Mouse (Mus musculus) heart, embryonic 12.5 days (tissue): ENCODE measurements around the gene Pigl. TPM values are rescaled to one million over a fixed set of nuclear protein-coding genes. Genes with fewer than 3 reads are reported as not detected.
"Not testable (repeated sequence)": the region's sequence is repeated elsewhere in the genome, so short reads cannot be mapped to it uniquely, and the experiment has no call there.

ENCODE experiments used
- ATAC-seq: fragments of 200-750 bp; cut with Nextera tagmentation; 2 replicates; pipeline ENCODE4 v1.8.0; 2017; ENCODE audit warnings: moderate TSS enrichment, moderate library complexity; ENCODE audit not compliant: insufficient number of reproducible peaks, low FRiP score
- H3K27ac ChIP-seq: fragments of 300-500 bp; sonication (generic); 2 replicates; pipeline ENCODE4 v1.5.1; 2016; ENCODE audit warnings: mild to moderate bottlenecking, moderate library complexity; ENCODE audit not compliant: poor library complexity, severe bottlenecking
- H3K27me3 ChIP-seq: fragments of 300-500 bp; sonication (generic); replicated peaks from 2 replicates; pipeline ENCODE4 v1.6.1; 2016; ENCODE audit warnings: mild to moderate bottlenecking, moderate library complexity
- H3K36me3 ChIP-seq: fragments of 300-500 bp; sonication (generic); 2 replicates; pipeline ENCODE4 v1.6.1; 2016; ENCODE audit warnings: mild to moderate bottlenecking, moderate library complexity
- H3K4me1 ChIP-seq: fragments of 300-500 bp; sonication (generic); replicated peaks from 2 replicates; pipeline ENCODE4 v1.6.1; 2016; ENCODE audit warnings: mild to moderate bottlenecking
- H3K4me2 ChIP-seq: fragments of 300-500 bp; sonication (generic); 2 replicates; pipeline ENCODE4 v1.6.1; 2016; ENCODE audit warnings: mild to moderate bottlenecking, moderate library complexity
- H3K4me3 ChIP-seq: fragments of 300-500 bp; sonication (generic); 2 replicates; pipeline ENCODE4 v1.5.1; 2016; ENCODE audit warnings: mild to moderate bottlenecking
- H3K9ac ChIP-seq: fragments of 300-500 bp; sonication (generic); 2 replicates; pipeline ENCODE4 v1.6.1; 2016; ENCODE audit warnings: mild to moderate bottlenecking, moderate library complexity
- H3K9me3 ChIP-seq: fragments of 300-500 bp; sonication (generic); replicated peaks from 2 replicates; pipeline ENCODE4 v1.6.1; 2016; ENCODE audit warnings: mild to moderate bottlenecking, moderate library complexity
- WGBS: fragments of 180-500 bp; shearing (Covaris S2); methylation state at CpG from one replicate; pipeline ENCODE4 v1.1.7; 2016; 5-methylcytosine and 5-hydroxymethylcytosine counted together
- polyA plus RNA-seq: library from polyadenylated mRNA; unstranded; fragments of >200 nt; fragmentation: Nextera tagmentation; extraction: Ambion mirVana; gene quantifications from 2 replicates; pipeline ENCODE4 v1.2.1, GENCODE M21; 2016

Pigl gene
- polyA plus RNA-seq, 1 experiment from 2014 or later: 10.3 TPM

DNA sequence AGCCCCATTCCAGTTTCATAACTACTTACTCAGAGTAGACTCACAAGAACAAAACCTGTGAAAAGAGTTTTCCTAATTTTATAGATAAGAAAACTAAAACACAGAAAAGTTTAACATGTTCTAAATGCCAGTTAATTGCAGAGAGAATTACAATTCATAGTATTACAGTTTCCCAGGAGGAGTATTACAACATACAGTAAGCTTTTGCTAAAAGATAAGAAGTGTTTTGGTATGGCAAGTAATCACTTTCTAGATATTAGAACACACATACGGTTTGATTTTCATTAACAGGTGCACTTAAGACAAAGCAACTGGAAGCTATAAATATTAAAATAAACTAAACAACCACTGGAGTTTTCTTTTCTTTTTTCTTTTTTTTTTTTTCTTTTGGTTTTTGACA lies 3.1 kb upstream of the Pigl start:
- no peaks in the 10 kb centered on the region for H3K9me3 ChIP-seq
- no peak overlapping the region for H3K27ac ChIP-seq
- no peak overlapping the region for H3K9ac ChIP-seq
- 53% methylated on average over 1 of the region's 1 CpGs for WGBS
- no peaks in the 10 kb centered on the region for H3K27me3 ChIP-seq
- H3K4me3 ChIP-seq: no peak overlapping the region
- no peak for ATAC-seq
- peaks cover 9% of the 10 kb centered on the region for H3K36me3 ChIP-seq
- peaks cover 9% of the 10 kb centered on the region for H3K4me1 ChIP-seq
- peak overlapping the region; percentile 79; the same call in 1 of the 2 replicates for H3K4me2 ChIP-seq

DNA sequence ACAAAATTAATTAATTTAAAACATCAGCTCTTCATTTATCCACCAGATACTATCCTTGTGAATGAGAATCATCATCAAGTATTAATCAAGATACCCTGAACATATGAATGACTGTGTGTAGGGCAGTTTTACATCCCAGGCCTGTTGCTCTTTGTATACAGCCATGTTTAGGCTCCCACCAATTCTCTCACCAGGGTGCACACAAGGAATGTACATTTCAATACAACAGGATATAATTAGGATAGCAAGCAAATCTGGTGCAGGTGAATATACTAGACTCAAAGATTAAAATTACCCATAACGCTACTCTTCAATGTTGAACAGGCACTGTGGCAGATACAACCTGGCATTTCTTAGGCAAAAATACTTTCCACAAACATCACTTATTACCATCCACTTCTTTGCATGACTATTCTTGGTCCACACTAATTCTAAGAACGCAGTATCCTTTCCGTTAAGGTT lies 2.2 kb upstream of the Pigl start:
- Histone ChIP-seq H3K4me3 (peak overlapping the region; percentile 84), H3K27me3 (no peaks in the 10 kb centered on the region), H3K9me3 (no peaks in the 10 kb centered on the region), H3K9ac (peak overlapping the region; percentile 97), H3K27ac (peak overlapping the region; percentile 98; the same call in 1 of the 2 replicates), H3K36me3 (peaks cover 2% of the 10 kb centered on the region; the same call in 1 of the 2 replicates), H3K4me1 (peaks cover 9% of the 10 kb centered on the region), H3K4me2 (peak overlapping the region; percentile 79)
- WGBS: 9% methylated on average over 3 of the region's 3 CpGs
- ATAC-seq: no peak

DNA sequence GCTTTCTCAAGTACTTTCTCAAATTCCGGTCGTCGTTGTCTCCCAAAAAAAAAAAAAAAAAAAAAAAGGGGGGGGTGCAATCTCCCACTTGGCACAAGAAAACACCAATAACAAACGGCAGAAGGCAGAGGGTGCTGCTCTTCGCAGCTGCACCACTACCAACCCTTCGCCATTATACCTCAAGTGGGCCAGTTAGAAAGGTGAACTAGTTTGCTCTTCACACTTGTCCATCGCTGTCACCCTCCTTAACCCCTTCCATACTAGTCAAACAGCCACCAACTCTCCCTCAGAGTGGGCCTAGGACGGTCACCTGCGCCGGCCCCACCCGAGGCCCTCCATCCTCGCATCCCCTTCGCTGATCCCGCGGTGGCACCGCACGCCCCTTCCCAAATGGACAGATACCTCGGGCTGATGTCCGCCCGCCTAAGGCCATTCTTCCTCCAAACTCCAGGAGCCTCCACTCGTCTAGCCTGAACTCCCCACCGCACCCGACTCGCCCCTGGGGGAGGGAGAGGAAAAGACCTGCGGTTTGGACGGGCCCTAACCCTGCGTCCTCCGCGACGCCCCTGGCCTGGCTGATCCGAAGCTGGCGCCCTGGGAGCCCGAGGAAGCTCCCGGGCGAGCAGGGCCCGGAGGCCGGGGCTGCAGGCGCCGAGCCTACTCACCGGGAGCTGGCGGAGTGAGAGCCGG lies 1.6 kb upstream of the Pigl start:
- H3K4me2 ChIP-seq: peak overlapping the region; percentile 79
- WGBS: under 1% methylated on average over 42 of the region's 42 CpGs
- H3K9me3 ChIP-seq: no peaks in the 10 kb centered on the region
- peak overlapping the region; percentile 97 for H3K9ac ChIP-seq
- no peaks in the 10 kb centered on the region for H3K27me3 ChIP-seq
- H3K4me3 ChIP-seq: peak overlapping the region; percentile 84
- H3K36me3 ChIP-seq: peaks cover 2% of the 10 kb centered on the region; the same call in 1 of the 2 replicates
- H3K27ac ChIP-seq: peak overlapping the region; percentile 98
- H3K4me1 ChIP-seq: peaks cover 9% of the 10 kb centered on the region
- ATAC-seq: peak; percentile 80

DNA sequence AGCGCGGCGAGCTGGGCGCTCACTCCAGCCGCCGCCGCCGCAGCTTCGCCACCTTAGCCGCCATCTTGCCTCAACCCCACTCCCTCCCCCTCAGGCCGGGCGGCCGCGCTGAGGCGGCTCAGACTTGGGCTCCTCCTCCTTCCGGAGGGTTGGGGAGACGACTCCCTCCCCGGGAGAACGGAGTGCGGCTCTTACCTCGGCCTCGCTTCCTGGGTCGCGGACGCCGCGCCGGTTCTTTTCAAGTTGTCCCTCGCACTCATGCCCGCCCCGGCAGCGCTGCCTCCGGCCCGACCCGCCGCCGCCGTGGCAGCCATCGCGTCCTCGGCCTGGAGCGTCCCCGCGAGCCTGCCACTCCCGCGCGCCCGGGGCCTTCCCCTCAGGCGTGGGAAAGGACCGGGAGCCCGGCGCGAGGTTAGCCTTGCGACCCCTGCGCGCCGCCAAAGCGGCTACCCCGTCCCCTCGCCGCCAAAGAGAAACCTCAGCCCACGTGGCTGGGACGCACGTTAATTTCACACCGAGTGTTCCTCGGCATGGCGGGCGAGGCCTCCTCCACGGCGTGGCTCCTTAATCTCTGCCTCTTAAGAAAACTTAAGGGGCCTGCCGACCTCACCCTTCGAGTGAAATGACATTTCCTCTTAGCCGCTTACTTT lies 894 bp upstream of the Pigl start:
- Histone ChIP-seq H3K9me3 (no peaks in the 10 kb centered on the region), H3K9ac (peak overlapping the region; percentile 97), H3K4me2 (peak overlapping the region; percentile 79), H3K4me1 (peaks cover 9% of the 10 kb centered on the region), H3K4me3 (peak overlapping the region; percentile 84), H3K27ac (peak overlapping the region; percentile 98), H3K27me3 (no peaks in the 10 kb centered on the region), H3K36me3 (peaks cover 2% of the 10 kb centered on the region; the same call in 1 of the 2 replicates)
- WGBS: under 1% methylated on average over 71 of the region's 73 CpGs
- peak; percentile 96 for ATAC-seq

DNA sequence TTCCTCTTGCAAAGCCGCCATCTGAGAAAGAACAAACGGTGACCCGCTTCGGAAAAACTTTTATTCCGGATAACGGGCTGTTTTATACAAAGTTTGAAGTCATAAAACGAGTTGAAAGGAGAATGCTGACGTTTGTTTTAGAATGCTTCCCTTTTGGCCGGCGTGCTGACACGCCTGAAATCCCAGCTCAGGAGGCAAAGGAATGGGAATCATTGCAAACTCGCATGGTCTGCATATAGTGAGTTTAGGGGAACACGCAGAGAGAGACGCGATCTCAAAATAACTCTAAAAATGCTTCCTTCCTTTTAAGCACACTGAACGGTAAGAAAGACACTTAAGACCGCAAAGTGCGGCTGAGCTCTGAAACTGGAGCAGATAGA lies 379 bp upstream of the Pigl start:
- peak overlapping the region; percentile 97 for H3K9ac ChIP-seq
- WGBS: under 1% methylated on average over 18 of the region's 18 CpGs

DNA sequence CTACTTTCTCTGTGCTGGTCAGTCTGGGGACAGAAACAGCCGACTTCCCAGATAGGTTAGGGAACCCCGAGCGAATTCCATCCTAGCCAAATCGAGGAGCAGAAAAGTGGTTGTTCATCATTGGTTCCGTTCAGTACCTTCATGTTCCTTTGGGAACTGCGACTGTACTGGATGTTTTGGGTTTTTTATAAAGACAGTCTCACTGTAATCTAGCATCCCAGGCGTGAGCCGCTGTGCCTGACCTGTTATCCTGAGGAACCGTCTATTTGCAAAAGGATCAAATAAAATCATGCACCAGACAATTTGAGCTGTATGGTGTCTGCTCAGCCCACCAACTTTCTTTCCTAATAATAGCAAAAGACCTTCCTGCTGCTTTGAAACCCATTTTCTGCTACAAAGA lies 520 bp downstream of the Pigl start:
- peak overlapping the region; percentile 98 for H3K27ac ChIP-seq
- peak overlapping the region; percentile 84 for H3K4me3 ChIP-seq
- no peaks in the 10 kb centered on the region for H3K9me3 ChIP-seq
- H3K4me1 ChIP-seq: peaks cover 6% of the 10 kb centered on the region
- peaks cover 2% of the 10 kb centered on the region; the same call in 1 of the 2 replicates for H3K36me3 ChIP-seq
- ATAC-seq: no peak
- H3K4me2 ChIP-seq: peak overlapping the region; percentile 79
- H3K27me3 ChIP-seq: no peaks in the 10 kb centered on the region
- H3K9ac ChIP-seq: peak overlapping the region; percentile 97
- whole genome bisulfite sequencing: 1% methylated on average over 9 of the region's 9 CpGs

More for the DNA sequence above, 379 bp upstream of the Pigl start:
- Histone ChIP-seq H3K4me1 (peaks cover 9% of the 10 kb centered on the region), H3K27me3 (no peaks in the 10 kb centered on the region), H3K36me3 (peaks cover 2% of the 10 kb centered on the region; the same call in 1 of the 2 replicates), H3K4me2 (peak overlapping the region; percentile 79), H3K4me3 (peak overlapping the region; percentile 84), H3K27ac (peak overlapping the region; percentile 98), H3K9me3 (no peaks in the 10 kb centered on the region)
- no peak for ATAC-seq

DNA sequence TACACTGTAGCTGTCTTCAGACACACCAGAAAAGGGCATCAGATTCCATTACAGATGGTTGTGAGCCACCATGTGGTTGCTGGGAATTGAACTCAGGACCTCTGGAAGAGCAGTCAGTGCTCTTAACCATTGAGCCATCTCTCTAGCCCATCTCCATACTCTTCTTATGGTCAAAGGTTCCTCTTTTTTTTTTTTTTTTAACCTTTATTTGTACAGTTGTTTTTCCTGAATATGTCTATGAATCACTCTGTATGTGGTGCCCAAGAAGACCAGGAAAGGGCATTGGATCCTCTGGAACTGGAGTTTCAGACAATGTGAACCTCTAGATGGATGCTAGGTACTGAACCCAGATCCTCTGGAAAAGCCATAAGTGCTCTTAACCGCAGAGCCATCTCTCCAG lies 4.3 kb downstream of the Pigl start:
- not testable (repeated sequence) for H3K9me3 ChIP-seq, H3K4me2 ChIP-seq, H3K36me3 ChIP-seq, H3K4me3 ChIP-seq, H3K27me3 ChIP-seq, ATAC-seq, H3K9ac ChIP-seq, H3K27ac ChIP-seq
- 98% methylated on average over 1 of the region's 1 CpGs for WGBS
- H3K4me1 ChIP-seq: peaks cover 25% of the 10 kb centered on the region

DNA sequence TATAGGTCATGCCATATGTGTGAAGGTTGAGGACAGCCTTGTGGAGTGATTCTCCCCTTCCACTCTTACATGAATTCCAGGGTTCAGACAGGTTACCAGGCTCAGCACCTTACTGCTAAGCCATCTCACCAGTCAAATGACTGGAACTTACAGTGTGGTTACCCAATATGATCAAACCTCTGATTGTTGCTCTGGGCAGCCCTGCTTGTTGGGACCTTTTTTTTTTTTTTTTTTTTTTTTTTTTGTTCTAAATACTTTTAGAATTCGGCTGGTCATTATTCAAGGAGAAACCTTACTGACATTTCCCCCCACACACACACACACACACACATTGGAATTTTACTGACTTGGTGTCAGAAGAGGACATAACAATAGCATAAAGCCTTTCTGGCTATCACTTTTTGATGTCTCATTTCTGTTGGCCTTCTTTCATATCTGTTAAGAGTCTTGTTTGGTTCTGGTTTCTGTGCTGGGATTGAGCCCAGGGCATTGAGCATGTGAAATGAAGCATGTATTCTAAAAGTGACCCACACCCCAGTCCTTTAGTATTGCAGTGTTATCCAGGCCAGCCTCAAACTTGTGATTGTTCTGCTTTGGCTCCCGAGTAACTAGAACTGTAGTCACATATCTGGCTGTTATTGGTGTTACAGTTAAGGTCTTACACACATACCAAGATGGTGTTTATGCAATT lies 5.1 kb downstream of the Pigl start:
- Histone ChIP-seq H3K27ac (no peak overlapping the region), H3K27me3 (no peaks in the 10 kb centered on the region), H3K36me3 (no peaks in the 10 kb centered on the region), H3K9me3 (no peaks in the 10 kb centered on the region), H3K9ac (no peak overlapping the region), H3K4me3 (no peak overlapping the region), H3K4me1 (peaks cover 25% of the 10 kb centered on the region), H3K4me2 (no peak overlapping the region)
- ATAC-seq: no peak
- 73% methylated on average over 2 of the region's 2 CpGs for WGBS

DNA sequence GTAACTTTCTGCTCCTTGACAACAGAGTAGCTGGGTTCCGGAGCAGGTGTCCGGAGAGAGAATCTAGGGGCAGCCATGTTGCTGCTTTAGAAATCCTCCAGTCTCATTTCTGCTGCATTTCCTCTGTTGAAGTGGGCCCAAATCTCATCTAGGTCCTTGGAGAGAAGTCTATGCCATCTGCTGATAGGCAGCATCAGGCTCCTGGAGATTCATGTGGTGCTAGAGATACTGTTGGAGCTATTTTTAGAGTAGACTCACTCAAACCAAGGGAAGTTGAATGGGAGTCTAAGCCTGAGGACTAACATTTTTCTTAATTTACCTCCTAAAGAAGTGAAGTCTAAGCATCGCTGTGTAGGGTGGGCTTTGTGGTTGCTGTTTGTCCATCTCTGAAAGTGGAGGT lies 6.4 kb downstream of the Pigl start:
- peak overlapping the region; percentile 23; the same call in 1 of the 2 replicates for H3K27ac ChIP-seq

GRCm38 (mm10) chr11:62465849-62466248 lies 7.6 kb downstream of the Pigl start:
- 82% methylated on average over 3 of the region's 3 CpGs for WGBS
- no peak for ATAC-seq
- Histone ChIP-seq H3K36me3 (no peaks in the 10 kb centered on the region), H3K27ac (no peak overlapping the region), H3K4me3 (no peak overlapping the region), H3K9ac (no peak overlapping the region), H3K27me3 (no peaks in the 10 kb centered on the region), H3K4me2 (no peak overlapping the region), H3K9me3 (no peaks in the 10 kb centered on the region), H3K4me1 (peaks cover 19% of the 10 kb centered on the region)

More for the DNA sequence above, 6.4 kb downstream of the Pigl start:
- no peak for ATAC-seq
- WGBS: 81% methylated on average over 3 of the region's 3 CpGs
- H3K4me3 ChIP-seq: no peak overlapping the region
- no peaks in the 10 kb centered on the region for H3K9me3 ChIP-seq
- no peak overlapping the region for H3K4me2 ChIP-seq
- no peaks in the 10 kb centered on the region for H3K27me3 ChIP-seq
- H3K9ac ChIP-seq: no peak overlapping the region
- H3K36me3 ChIP-seq: no peaks in the 10 kb centered on the region
- peaks cover 22% of the 10 kb centered on the region for H3K4me1 ChIP-seq

DNA sequence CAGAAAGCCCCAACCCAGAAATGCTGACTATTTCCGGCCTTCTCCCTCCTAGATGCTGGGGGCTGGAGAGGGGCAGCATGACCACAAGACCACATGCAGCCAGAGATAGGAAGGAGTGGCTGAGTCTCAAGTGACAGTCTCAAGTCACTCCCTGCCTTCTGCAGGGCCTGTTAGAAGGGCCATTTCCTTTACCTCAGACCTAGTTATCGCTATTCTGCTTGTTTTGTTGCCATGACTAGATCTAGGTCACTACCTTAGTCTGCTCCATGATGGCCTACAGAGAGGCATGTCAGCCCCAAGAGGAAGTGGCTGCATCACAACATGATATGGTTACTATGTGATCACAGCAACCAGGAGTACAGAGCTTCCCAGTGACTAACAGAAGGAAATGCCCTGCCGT lies 8.3 kb downstream of the Pigl start:
- Histone ChIP-seq H3K4me1 (peaks cover 19% of the 10 kb centered on the region), H3K9me3 (no peaks in the 10 kb centered on the region), H3K27ac (0 out of 2 replicates have a peak overlapping the region, but pooled peaks have one; percentile 21), H3K36me3 (no peaks in the 10 kb centered on the region), H3K4me3 (no peak overlapping the region), H3K9ac (no peak overlapping the region), H3K4me2 (no peak overlapping the region), H3K27me3 (no peaks in the 10 kb centered on the region)
- WGBS: 44% methylated on average over 3 of the region's 3 CpGs
- ATAC-seq: peak; percentile 60
